Mouse (Mus musculus) frontal cortex, adult (tissue): ENCODE data around the gene Eea1.
A peak's percentile ranks its signal among the peaks of the same experiment; 100 is the strongest.

Experiments
- ATAC-seq: cut with Nextera tagmentation; 2 replicates; pipeline ENCODE4 v1.9.2; 2017; ENCODE audit warnings: mild to moderate bottlenecking, moderate library complexity, mixed read lengths; ENCODE audit not compliant: low TSS enrichment

Gene Eea1

GRCm38 (mm10) chr10:96067347-96067746, 126.9 kb downstream of the Eea1 start:
- ATAC-seq: 0 out of 2 replicates have a peak, but pooled peaks have one; percentile 59

GRCm38 (mm10) chr10:96074386-96074785, 133.9 kb downstream of the Eea1 start:
- no peak for ATAC-seq

- ATAC-seq: no peak
Observed at GRCm38 (mm10) chr10:96075403-96075802, 135.0 kb downstream of the Eea1 start.

- ATAC-seq: no peak
Observed at GRCm38 (mm10) chr10:96075880-96076279, 135.4 kb downstream of the Eea1 start.

GRCm38 (mm10) chr10:96076461-96076860, 136.0 kb downstream of the Eea1 start:
- ATAC-seq: no peak

- peak; percentile 100 for ATAC-seq
Observed at GRCm38 (mm10) chr10:96077480-96078066, 137.1 kb downstream of the Eea1 start.

GRCm38 (mm10) chr10:96079823-96080222, 139.4 kb downstream of the Eea1 start:
- no peak for ATAC-seq

- ATAC-seq: peak; percentile 61; the same call in 1 of the 2 replicates
Observed at GRCm38 (mm10) chr10:96080440-96081381, 140.3 kb downstream of the Eea1 start.

GRCm38 (mm10) chr10:96082203-96082602, 141.8 kb downstream of the Eea1 start:
- no peak for ATAC-seq

- no peak for ATAC-seq
Observed at GRCm38 (mm10) chr10:96089744-96090143, 149.3 kb downstream of the Eea1 start.

- ATAC-seq: no peak
Observed at GRCm38 (mm10) chr10:96090388-96090787, 149.9 kb downstream of the Eea1 start.

GRCm38 (mm10) chr10:96093890-96094531, 153.6 kb downstream of the Eea1 start:
- no peak for ATAC-seq

GRCm38 (mm10) chr10:96094559-96094958, 154.1 kb downstream of the Eea1 start:
- peak; percentile 44; the same call in 1 of the 2 replicates for ATAC-seq
